14 mouse cellular contexts compared by ENCODE assay signal in the genomic region with DNA sequence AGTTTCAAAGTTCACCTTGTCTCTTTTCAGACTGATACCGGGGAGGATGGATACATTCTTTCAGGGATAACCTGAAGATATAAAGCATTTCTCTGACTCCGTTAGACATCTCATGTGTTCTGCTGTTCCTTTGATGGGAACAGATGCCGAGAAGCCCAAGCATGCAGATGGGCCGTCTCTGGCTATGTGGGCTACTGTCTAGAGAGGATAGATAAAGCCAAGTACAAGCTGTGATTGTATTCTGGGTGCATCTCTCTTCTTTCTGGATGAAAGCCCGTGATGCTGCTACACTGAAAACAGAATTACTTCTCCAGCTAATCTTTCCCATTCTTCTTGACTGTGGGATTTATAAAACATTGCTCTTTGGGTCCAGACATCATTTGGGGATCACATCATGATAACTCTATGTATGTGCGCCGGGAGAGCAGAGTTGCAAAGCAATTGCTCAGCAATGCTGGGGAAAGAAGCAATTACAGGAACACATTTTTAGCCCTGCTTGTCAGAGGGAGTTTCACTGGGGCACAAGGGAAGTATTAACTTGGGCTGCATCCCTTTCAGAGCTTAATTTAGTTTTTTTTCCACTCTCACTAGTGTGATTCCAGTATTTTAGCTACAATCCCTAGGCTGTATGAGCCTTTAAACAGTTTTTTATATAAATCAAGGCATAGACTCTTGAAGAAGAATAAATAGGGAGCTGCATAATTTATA. TPM values are rescaled to one million over a fixed set of nuclear protein-coding genes. Genes with fewer than 3 reads are reported as not detected.
DNase-seq lines count a peak whose midpoint lies in the region; ATAC-seq lines count a peak whose summit lies in the region.
"Had no signal": no experiment of that assay in that cellular context is flagged by ENCODE, and none has a peak within 500 bp of the region (broad histone marks: within the 10 kb centered on the region; RNA-seq: fewer than 3 reads in every experiment).

No protein-coding gene starts in this region.

- no peaks in the 10 kb centered on the region for H3K36me3 ChIP-seq in forebrain, embryonic 16.5 days (ENCODE audit: control insufficient read depth, insufficient read depth)
- no peaks in the 10 kb centered on the region for H3K36me3 ChIP-seq in forebrain, embryonic 10.5 days (replicated peaks)
- H3K36me3 ChIP-seq: kidney, embryonic 15.5 days; stomach, embryonic 15.5 days had no signal

- no peaks in the 10 kb centered on the region for H3K9me3 ChIP-seq in forebrain, embryonic 16.5 days (ENCODE audit: control insufficient read depth, low read length)
- no peaks in the 10 kb centered on the region for H3K9me3 ChIP-seq in forebrain, embryonic 10.5 days
- H3K9me3 ChIP-seq: kidney, embryonic 15.5 days; stomach, embryonic 15.5 days had no signal

- H3K27ac ChIP-seq in forebrain, embryonic 16.5 days (ENCODE audit: low read length) = no peak overlapping the region
- no peak overlapping the region for H3K27ac ChIP-seq in forebrain, embryonic 10.5 days
- H3K27ac ChIP-seq: kidney, embryonic 15.5 days; stomach, embryonic 15.5 days had no signal

- no peak overlapping the region for H3K4me3 ChIP-seq in forebrain, embryonic 16.5 days (replicated peaks; ENCODE audit: low read length)
- no peak overlapping the region for H3K4me3 ChIP-seq in forebrain, embryonic 10.5 days
- H3K4me3 ChIP-seq: kidney, embryonic 15.5 days; stomach, embryonic 15.5 days had no signal

- no peak for DNase-seq in forebrain, embryonic 10.5 days (ENCODE audit: extremely low spot score, low spot score)
- peak; percentile 17 to 52 for DNase-seq in layer of hippocampus, postnatal 14 days (ENCODE audit: low spot score in 2 of 2)
- peak; percentile 51 for DNase-seq in right cerebral cortex, adult 18-20 months
- no peak for DNase-seq in spleen, adult 12 weeks (ENCODE audit: low spot score)
- DNase-seq in lung, postnatal 36 days = no peak
- DNase-seq in thymus, postnatal 14 days = no peak
- DNase-seq: heart, postnatal 14 days; lung, postnatal 10 days had no signal

- H3K4me1 ChIP-seq in forebrain, embryonic 16.5 days (replicated peaks; ENCODE audit: control insufficient read depth, insufficient read depth, low read length) = peaks cover 16% of the 10 kb centered on the region
- H3K4me1 ChIP-seq in forebrain, embryonic 10.5 days = peaks cover 25% of the 10 kb centered on the region
- H3K4me1 ChIP-seq: kidney, embryonic 15.5 days; stomach, embryonic 15.5 days had no signal

- H3K4me2 ChIP-seq in forebrain, embryonic 16.5 days (ENCODE audit: low read length) = no peak overlapping the region
- H3K4me2 ChIP-seq: kidney, embryonic 15.5 days; stomach, embryonic 15.5 days had no signal

- H3K27me3 ChIP-seq in forebrain, embryonic 16.5 days (replicated peaks; ENCODE audit: control insufficient read depth, insufficient read depth, low read length) = no peaks in the 10 kb centered on the region
- H3K27me3 ChIP-seq in forebrain, embryonic 10.5 days (ENCODE audit: poor library complexity, severe bottlenecking) = no peaks in the 10 kb centered on the region
- H3K27me3 ChIP-seq: kidney, embryonic 15.5 days; stomach, embryonic 15.5 days had no signal

- no peak overlapping the region for H3K9ac ChIP-seq in forebrain, embryonic 16.5 days (replicated peaks; ENCODE audit: low read depth, low read length)
- H3K9ac ChIP-seq: kidney, embryonic 15.5 days; stomach, embryonic 15.5 days had no signal

- WGBS in forebrain, embryonic 16.5 days = 38% methylated on average over 7 of the region's 7 CpGs
- WGBS in forebrain, embryonic 10.5 days = 78% methylated on average over 7 of the region's 7 CpGs

- peak; percentile 53; the same call in 1 of the 2 replicates for ATAC-seq in forebrain, embryonic 16.5 days
- peak; percentile 97 for ATAC-seq in frontal cortex, adult (ENCODE audit: low TSS enrichment)

RNA-seq across cellular contexts. Expression of gene Nxph1, which starts 48.1 kb away (rescaled TPM):
- polyA plus RNA-seq in forebrain, embryonic 16.5 days (2015; fragmentation: Nextera tagmentation; extraction: Ambion mirVana) = 46.7 and 47.6 TPM in 2 replicates
- polyA plus RNA-seq in forebrain, embryonic 10.5 days (2016; fragmentation: Nextera tagmentation; extraction: Ambion mirVana) = 0.23 and 1.0 TPM in 2 replicates
- 10 to 100 TPM; 40.8 to 44.3 TPM for total RNA-seq in layer of hippocampus, postnatal 14 days (2021)
- total RNA-seq: heart, postnatal 14 days; MEL had no signal
- polyA plus RNA-seq: liver, adult 2 months had no signal

Comparison
In these comparisons a context has a peak if more than half of its experiments do, and no peak if none do; other contexts are left out.
1. RNA of gene Nxph1, which starts 48.1 kb away (polyA plus RNA-seq): 46.7 to 47.6 TPM in forebrain, embryonic 16.5 days; 0.23 to 1.0 TPM in forebrain, embryonic 10.5 days; every median in the first group is over 10 times any median in the second.
2. DNase-seq: peak in layer of hippocampus, postnatal 14 days (2 of 2) and right cerebral cortex, adult 18-20 months (single experiment); none in forebrain, embryonic 10.5 days (single experiment), spleen, adult 12 weeks (single experiment), lung, postnatal 36 days (single experiment) and thymus, postnatal 14 days (single experiment).